Mouse (Mus musculus) cerebellum, adult 11 months (tissue): ENCODE measurements at regions not wholly inside any gene's neighbourhood (a gene's known extent, or its start where the extent isn't known, plus 50 kb on each side); places are given as distances from the start of the nearest gene placed in this dataset.
"Not testable (repeated sequence)": the region's sequence is repeated elsewhere in the genome, so short reads cannot be mapped to it uniquely, and the experiment has no call there.

Experiments
- DNase-seq: peaks from one replicate; pipeline ENCODE4 v3.0.0; 2022

DNA sequence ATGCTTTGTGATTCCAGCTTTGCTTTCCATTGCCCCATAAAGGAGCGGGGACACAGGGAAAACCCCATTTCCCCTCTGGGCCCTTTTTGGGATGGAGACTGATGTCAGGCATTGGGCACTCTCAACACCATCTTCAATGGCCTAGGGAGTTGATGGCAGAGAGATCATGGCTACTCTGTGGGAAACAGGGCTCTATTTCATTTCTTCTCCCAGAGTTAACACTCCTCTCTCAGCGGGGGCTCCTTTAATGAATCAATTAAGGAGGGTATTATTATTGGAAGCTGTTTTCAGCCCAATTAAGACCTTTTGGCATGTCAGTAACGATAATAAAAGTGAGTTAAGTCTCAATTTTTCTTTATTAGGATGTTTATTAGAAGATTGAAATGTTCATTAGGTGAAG, 250.4 kb downstream of the Sec16b start:
- no peak for DNase-seq

DNA sequence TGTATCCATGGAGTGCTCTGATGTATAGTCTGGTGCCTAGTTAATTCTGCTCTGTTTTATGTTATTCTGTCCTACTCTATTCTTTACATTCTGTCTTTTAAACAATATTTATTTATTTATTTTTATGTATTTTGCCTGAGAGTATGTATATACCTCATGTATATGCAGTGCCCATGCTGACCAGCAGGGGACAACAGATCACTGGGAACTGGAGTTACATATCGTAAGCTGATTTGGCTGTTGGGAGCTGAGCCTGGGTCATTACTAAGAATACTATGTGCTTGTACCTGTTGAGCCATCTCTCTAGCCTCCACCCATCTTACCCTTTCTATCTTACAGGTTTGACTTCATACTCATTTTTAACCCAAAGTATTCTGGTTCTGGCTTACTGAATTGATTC, 251.8 kb downstream of the Sec16b start:
- DNase-seq = no peak

DNA sequence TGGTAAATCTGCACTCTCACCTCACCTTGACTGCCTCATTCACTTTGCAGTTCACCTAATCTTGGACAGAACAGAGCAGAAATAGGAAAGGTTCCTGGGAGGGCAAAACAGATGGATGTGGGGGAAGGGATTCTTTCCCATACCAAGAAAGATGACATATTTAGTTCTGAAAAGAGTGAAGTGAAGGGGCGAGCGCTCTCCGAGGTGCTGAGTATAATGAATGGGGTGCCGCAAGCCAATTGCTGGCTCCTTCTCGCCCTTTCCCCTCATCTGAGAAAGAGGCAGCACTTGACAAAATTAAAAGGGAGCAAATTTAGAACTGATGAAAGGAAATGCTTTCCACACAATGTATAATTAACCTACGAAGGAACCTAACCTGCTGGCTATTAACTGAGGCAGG, 261.7 kb downstream of the Sec16b start:
- DNase-seq = no peak

DNA sequence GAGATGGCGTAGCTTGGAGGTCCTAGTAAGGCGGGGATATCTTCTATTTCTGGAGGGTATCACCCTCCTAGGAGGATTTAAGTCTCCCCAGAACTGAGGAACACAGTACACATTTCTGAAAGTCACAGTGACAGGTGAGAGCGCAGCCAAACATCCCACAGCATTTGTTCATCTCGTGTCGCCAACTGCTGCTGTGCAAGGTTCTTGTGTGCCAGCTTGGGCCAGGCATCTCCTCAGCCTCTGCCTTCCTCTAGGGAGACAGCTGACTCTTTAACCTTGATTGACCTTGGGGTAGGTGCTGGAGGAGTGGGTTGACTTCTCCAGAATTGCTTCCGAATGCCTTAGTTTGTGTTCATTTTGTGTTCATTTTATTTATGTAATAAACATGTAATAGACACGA, 291.2 kb downstream of the Sec16b start:
- no peak for DNase-seq

DNA sequence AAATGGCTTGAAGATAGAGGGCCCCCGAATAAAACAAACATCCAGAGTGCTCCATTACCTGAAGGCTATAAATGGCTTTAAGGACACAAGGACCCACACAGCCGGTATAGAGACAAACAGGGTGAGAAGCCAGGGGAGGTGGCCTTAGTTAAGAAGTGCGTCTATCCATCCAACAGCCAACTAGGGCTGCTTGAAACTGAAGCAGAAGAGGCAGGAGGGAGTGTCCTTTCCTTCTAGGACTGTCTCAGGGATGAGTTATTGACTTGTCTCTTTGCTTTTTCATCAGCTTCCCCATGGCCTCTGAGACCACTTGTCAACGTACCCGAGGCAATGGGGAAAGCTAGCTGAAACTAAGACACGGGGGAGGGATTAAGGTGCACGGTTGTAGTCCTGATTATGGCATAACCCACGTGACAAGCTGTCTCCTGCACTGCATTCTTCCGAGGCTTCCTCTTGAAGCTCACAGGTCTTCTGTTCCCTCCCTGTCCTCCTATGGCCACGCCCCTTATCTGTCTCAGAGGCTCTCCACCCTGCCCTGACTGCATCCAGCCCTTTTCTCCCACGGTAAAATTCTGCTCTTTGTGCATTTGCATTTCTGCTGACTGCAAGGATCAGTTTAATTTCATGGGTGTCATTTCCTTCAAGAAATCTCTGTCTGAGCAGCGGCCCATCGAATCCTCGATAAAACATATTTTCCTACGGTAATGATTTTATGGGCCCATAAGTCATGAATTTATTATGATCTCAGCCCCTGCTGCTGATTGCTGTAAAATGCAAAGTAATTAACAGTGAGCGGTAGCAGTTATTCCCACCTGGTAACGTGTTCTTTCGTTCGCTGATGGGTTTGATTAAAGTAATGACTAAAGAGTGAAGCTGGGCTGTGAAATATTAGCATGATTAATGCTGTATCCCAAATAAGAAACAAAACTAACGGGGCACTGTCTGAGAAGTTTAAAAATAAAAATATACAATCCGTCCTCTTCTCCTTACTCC, 292.3 kb downstream of the Sec16b start:
- DNase-seq = no peak

DNA sequence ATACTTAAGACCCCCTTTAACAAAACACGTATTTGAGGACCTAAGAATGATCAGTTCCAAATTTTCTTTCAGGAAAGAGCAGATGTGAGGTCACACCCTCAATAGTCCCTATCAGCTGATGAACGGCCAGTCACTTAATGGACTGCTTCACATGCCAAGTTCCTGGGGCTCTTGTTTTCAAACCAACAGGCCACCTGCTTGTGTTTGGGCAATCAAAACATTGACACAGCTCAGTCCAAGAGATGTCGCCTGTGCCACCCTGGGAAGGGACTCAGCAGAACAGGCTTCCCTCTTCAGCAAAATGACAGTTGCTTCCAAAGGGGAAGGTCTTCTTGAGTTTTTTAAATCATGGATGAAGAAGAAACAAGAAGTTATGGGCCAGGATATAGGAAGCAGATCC, 294.6 kb downstream of the Sec16b start:
- DNase-seq = no peak

DNA sequence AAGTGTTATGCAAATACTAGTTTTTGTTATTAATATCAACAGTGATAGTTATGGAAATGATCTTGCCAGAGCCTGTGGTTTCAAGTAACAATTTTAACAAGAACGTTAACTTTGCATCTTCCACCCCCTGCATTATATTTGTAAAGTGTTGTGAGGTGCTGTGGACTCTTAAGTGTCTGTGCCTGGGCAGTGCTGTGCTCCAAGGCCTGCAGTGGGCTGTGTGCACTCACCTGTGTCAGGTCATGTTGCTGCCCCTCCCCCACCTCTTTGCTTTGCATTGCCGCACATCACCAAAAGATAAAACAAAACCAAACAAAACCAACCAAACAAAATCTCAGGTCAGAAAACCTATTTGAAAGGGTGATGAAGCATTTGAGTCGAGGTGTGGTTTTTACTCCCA, 297.7 kb downstream of the Sec16b start:
- no peak for DNase-seq

DNA sequence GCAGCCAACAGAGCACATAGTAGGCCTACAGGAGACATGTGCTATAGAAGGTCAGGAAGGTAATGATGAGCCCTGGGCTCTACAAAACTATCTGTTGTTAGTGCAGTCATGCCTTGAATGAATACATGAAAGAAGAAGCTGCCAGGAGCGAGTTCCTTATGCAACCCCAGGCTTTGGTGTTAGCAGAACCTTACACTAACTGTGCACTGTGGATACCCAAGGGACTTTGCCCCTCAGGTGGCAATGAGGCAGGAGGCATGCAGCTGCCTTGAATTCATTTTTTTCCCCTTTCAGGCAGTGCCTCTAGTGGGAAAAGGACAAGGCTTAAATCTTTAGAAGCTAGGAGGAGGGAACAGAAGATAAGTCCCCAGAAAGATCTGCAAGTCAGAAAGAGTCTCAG, 299.8 kb downstream of the Sec16b start:
- no peak for DNase-seq

DNA sequence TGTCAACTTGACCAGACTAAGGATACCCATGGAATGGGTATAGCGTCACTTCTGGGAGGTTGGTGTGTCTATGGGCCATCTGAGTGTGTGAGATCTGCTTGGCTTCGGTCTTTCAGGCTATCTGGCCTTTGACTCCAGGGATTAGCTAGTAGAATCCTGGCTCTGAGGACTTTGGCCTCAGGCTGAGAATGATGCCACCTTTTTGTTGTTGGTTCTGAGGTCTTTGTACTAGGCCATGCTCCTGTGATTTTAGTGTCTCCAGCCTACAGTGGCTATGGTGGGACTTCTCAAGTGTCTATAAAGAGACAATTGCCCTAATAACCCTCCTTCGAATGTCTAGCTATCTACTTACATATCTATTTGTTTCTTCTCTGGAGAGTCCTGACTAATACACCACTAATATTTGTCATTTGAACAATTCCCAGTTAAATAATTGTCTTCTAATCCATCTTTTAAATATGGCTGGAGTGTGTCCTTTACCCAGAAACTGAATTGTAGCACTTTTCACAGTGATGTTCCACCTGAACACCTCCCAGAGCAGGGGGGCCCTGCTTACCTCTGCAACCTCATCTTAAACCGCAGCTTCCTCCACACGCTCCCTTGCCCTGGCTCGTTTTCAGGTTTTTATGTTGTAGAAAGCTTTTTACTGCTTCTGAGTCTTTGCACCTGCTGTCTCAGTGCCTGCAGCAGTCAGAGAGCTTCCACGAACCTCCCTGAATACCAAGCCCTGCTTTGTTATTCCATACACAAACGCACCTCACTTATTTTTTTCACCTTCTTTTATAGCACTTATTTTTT, 303.3 kb downstream of the Sec16b start:
- no peak for DNase-seq

DNA sequence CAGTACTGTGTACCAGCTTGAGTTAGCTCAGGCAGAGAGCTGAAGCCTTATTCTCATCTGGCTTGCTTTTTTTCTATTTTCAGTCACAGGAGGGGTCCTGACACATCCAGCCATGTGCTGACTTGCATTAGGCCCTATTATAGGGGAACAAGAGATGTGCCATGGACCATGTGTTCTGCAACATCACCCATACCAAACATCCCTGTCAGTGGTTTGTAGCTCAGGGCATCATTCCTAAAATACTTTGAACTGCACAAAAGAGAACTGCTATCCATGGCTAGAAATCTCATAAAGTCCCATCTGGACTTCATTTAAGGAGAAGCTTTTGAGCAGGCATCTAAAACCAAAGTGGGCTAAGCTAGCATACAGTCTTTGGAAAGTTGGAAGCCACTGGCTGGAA, 304.1 kb downstream of the Sec16b start:
- DNase-seq = no peak

DNA sequence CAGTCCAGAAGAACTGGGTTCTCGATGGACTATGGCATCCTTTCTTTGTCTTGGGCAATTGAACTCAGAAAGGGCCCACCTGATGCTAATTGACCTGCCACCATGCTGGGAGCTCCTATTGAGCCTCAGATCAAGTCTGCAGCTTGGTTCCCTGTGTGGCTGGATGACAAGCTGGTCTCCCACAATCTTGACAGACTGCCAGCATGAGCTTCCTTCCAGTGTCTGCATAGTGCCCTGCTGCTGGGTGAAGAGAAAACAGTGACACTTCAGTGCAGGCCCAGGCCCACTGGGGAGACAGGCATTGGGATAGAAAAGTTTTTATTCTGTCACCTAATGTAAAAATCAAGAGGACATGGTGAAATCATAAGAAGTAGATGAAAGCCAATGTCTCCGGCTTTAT, 321.4 kb downstream of the Sec16b start:
- DNase-seq = peak; percentile 18

DNA sequence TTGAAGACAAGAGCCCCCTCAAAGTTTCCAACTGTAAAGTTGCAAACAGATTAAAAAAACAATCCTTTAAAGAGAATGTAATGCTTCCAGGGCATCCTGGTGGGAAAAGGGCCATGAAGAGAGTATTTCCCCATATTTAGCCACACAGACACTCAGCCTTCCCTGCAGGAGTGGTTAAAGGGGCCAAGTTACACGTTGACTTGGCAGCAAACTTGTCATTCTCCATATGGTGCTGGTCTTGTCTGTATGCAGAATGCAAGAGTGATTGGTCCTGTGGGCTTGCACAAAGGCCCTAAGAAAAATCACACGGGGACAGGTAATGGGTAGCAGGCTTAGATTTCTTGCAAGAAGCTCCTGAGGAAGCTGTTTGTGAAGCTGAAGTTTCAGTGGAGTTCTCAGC, 325.0 kb downstream of the Sec16b start:
- DNase-seq = peak; percentile 43

DNA sequence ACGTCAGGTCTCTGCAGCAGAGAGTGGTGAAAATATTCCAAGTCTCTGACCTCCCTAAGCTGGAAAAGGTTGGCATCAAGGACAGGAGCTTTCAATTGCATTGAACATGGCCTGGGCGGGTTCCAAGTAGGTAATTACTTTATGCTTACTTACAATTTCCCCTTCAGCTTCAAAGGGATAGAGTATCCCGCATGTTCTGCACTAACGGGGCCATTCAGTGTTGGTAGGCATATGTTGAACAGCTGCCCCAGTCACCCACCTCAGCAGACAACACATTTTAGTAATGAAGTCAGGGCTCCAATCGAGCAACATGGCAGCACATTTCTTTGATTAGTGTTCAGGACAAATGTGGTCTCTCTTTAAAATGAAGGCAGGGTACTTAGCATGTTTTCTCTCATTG, 366.2 kb downstream of the Sec16b start:
- DNase-seq = no peak

DNA sequence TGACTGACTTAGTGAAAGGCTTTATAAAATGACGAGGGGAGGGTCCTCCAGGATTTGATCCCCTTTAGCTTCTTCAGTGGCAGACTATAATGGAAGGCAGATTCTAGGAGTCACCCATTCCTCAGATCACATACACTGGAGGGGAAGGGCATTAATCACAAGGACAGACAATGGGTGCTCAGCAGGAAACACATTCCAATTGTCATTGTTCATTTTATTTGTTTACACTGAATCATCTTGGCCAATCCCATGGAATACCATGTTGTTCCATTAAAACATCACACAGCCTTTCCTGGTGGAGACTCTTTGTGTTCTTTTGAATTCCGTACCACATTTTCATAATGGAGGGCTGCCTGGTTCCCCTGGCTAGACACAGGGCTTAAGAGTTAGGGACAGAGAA, 368.5 kb downstream of the Sec16b start:
- DNase-seq = no peak

DNA sequence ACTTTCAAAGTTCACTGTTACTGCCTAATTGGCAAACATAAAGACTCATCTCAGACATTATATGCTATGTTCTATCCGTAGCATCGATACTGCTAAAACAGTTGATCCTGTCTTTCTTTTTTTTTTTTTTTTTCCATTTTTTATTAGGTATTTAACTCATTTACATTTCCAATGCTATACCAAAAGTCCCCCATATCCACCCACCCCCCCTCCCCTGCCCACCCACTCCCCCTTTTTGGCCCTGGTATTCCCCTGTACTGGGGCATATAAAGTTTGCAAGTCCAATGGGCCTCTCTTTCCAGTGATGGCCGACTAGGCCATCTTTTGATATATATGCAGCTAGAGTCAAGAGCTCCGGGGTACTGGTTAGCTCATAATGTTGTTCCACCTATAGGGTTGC, 370.6 kb downstream of the Sec16b start:
- not testable (repeated sequence) for DNase-seq

DNA sequence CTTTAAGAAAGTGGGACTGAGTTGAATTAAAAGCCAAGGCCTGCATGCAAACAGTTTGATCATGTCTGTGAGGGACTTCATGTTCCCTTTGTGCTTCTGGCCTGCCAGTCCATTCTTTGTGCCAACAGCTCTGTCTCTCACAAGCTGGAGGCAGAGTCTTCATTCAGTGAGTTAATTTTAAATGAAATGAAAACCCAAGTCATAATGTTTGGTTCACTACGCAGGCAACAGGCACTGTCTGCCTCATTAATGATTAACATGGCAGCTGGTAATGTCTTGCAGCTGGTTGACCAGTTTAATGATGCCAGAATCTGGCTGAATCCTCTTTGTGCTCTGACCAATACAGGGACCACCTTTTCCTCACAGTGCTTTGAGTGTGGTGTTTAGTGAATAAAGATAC, 380.6 kb downstream of the Sec16b start:
- no peak for DNase-seq

DNA sequence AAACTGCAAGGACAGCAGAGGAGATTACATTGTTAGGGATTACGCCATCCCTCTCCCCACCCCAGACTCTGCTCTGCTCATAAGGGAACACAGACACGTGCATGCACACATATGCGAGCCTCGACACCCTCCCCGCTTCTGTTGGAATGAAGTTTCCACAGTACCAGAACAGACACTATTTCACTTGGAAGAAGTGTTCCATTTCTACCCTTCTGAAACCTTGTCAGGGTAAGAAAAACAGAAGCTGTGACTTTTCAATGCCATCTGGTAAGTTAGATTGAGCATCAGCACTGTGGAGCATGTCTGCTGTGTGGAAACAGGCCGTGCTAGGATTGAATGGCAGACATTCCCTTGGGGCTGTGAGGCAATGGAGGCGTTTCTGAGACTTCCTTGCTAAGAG, 382.0 kb downstream of the Sec16b start:
- DNase-seq = no peak

DNA sequence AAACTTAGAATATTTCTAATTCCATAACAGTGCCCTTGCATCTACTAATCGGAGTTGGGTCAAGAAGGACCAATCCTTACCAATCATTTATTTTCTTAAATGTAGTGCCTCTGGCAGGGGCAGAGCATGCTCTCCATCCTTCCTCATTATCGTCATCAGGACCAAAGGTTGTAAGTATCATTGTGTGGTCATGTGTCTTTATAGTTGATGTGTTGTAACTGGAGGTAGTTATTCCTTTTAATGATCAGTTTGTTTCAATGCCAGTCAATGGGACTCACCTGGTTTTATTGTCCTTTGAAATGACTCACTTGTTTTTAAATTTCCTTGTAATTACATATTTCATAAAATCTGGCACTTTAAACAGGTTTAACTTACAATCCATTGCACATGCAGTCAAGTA, 399.6 kb downstream of the Sec16b start:
- no peak for DNase-seq

DNA sequence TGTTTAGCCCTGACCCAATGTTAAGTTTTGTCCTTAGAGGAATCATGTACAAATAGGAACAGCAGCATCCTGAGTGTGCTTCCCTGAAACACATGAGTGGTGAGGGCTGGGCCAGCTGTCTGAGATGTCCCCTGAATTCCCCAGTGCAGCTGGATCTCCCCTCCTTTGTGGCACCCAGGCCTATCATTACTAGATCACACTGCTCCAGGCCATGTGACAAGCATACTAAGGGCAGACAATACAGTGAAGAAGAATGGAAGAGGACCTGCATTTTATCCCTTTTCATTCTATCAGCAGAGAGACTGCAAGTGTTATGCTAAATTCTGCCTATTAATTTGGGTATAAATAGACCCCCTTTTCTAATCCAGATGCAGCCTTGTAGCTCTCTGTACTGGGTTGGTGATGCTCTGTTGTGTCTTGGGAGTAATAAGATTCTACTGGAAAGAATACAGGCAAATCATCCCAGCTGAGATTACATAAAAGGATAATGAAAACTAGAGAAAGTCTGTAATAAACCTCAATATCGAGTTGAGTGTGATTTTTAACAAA, 418.3 kb downstream of the Brinp2 start:
- no peak for DNase-seq

DNA sequence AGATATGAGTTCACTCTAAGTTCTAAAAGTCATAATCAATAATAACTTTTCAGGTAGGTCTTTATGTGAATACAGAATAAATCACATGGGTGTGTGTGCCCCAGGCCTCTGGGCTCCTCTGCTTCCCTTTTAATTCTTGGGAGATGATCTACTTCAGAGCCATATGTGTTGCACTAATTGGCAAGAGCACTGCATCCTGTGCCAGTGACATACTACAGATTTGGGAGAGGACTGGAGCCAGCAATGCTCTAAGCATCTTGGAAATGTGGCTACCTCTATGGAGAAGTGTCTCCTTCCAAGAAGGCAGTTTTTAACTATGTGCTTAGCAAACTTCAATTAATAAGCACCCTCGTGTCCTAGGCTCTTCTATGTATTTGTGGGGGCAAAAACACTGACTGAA, 416.6 kb downstream of the Brinp2 start:
- no peak for DNase-seq

DNA sequence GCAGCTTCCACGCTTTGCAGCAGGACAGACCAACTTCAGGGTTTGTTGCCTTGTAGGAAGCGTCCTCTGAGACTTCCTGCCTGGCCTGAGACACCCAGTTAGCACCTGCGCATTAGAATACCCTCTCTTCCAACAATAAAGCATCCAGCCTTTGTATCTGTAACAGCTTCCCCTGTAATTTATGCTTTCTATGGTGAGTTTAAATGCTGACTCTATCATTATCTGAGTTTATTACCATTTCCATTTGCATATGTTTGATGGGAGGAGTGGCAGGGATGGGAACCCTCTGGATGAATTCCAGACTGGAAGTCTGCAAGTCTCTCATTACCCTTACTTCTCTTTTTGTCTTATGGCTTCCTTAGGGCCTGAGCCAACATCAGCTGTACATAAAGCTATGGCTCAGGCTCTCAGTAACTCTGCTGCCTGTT, 415.8 kb downstream of the Brinp2 start:
- no peak for DNase-seq

DNA sequence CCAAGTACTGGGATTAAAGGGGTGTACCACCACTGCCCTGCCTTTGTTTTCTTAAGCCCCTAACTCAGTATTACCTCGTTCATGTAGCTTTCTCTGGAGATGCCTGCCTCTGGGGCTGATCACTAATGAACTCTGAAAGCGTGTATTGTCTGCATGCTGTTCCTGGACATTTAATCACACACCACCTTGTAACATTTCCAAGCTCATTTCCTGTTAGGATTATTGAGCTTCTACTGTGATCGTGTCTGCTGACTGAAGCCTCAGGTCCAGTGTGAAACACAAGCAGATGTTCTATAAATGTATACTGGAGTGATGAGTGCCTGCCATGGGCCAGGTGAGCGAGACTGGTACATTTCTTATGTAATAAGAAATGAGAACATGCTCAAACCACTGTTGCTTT, 398.6 kb downstream of the Brinp2 start:
- no peak for DNase-seq

DNA sequence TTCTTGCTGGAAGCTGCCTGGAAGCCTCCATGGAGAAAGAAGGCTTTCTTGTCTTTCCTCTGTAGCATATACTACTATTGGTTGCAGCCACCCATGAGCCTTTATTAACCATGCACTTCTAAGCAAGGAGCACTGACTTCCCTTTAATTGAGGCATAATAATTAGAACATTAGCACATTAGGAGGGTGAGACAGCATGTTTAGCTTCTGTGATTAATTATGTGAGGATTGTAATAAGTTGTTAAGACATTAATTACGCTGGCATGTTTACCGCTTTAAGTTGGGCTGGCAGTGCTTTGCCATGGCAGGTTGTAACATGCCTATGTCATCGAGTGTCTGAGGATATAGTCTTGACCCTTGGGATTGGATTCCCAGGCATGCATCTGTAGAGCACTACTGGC, 391.7 kb downstream of the Brinp2 start:
- DNase-seq = no peak

DNA sequence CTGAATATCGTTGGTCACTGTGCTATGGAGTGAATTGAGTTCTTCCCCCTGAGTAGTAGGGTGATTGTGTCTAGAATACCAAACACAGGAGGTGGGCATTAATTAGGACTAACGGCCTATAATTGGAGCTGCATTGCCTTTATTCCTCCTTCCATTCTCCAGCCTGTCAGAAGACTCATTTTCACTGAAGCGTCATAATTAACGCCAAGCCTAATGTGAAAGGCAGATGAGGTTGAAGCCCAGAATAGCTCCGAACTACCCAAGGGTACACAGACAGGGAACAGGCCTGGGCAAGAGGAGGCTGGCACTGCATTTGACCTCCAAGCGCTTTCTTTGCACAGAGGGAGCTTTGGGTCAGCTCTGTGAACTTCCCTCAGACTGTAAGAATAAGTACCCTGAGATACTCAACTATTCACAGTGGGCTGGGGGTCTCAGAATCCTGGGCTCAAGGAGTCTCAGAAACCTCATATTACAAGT, 386.5 kb downstream of the Brinp2 start:
- no peak for DNase-seq
